Mouse (Mus musculus) forebrain, embryonic 10.5 days (tissue): ENCODE data around the gene Top3a. TPM values are rescaled to one million over a fixed set of nuclear protein-coding genes. Genes with fewer than 3 reads are reported as not detected.

Experiments
- DNase-seq: peaks from one replicate; pipeline ENCODE4 v3.0.0-alpha.2; 2017; ENCODE audit warnings: low spot score; ENCODE audit errors: extremely low spot score
- H3K27ac ChIP-seq: fragments of 300-500 bp; sonication (generic); 2 replicates; pipeline ENCODE4 v1.5.1; 2016; ENCODE audit warnings: mild to moderate bottlenecking
- H3K27me3 ChIP-seq: fragments of 300-500 bp; sonication (generic); 2 replicates; pipeline ENCODE4 v1.6.1; 2016; ENCODE audit warnings: mild to moderate bottlenecking; ENCODE audit not compliant: poor library complexity, severe bottlenecking
- H3K36me3 ChIP-seq: fragments of 300-500 bp; sonication (generic); replicated peaks from 2 replicates; pipeline ENCODE4 v1.6.1; 2016; ENCODE audit warnings: mild to moderate bottlenecking, moderate library complexity
- H3K4me1 ChIP-seq: fragments of 300-500 bp; sonication (generic); 2 replicates; pipeline ENCODE4 v1.6.1; 2016
- H3K4me3 ChIP-seq: fragments of 300-500 bp; sonication (generic); 2 replicates; pipeline ENCODE4 v1.5.1; 2016; ENCODE audit warnings: mild to moderate bottlenecking, moderate library complexity
- H3K9me3 ChIP-seq: fragments of 300-500 bp; sonication (generic); 2 replicates; pipeline ENCODE4 v1.6.1; 2016; ENCODE audit warnings: mild to moderate bottlenecking, moderate library complexity
- WGBS: fragments of 180-500 bp; shearing (Covaris S2); methylation state at CpG from one replicate; pipeline ENCODE4 v1.1.7; 2016; 5-methylcytosine and 5-hydroxymethylcytosine counted together
- polyA plus RNA-seq: library from polyadenylated mRNA; unstranded; fragments of >200 nt; fragmentation: Nextera tagmentation; extraction: Ambion mirVana; gene quantifications from 2 replicates; pipeline ENCODE4 v1.2.1, GENCODE M21; 2016

Gene Top3a
- polyA plus RNA-seq, 1 experiment from 2014 or later, result 28.3 TPM

- DNase-seq, result no peak
- WGBS, result 86% methylated on average over 2 of the region's 2 CpGs
- H3K4me1 ChIP-seq, result peaks cover 4% of the 10 kb centered on the region; the same call in 1 of the 2 replicates
These were observed 7.8 kb downstream of the Top3a start for GRCm38 (mm10) chr11:60769322-60769721.

GRCm38 (mm10) chr11:60766969-60767368 is 10.2 kb downstream of the Top3a start:
- H3K27me3 ChIP-seq, result no peaks in the 10 kb centered on the region
- peaks cover 30% of the 10 kb centered on the region for H3K36me3 ChIP-seq
- H3K4me3 ChIP-seq, result no peak overlapping the region
- H3K4me1 ChIP-seq, result no peaks in the 10 kb centered on the region
- H3K27ac ChIP-seq, result no peak overlapping the region
- WGBS, result 88% methylated on average over 4 of the region's 4 CpGs
- no peaks in the 10 kb centered on the region; the same call in 1 of the 2 replicates for H3K9me3 ChIP-seq
- DNase-seq, result no peak

More at GRCm38 (mm10) chr11:60769322-60769721, 7.8 kb downstream of the Top3a start:
- Histone ChIP-seq H3K27ac (no peak overlapping the region), H3K27me3 (no peaks in the 10 kb centered on the region), H3K4me3 (no peak overlapping the region), H3K9me3 (no peaks in the 10 kb centered on the region; the same call in 1 of the 2 replicates), H3K36me3 (peaks cover 16% of the 10 kb centered on the region)

- Histone ChIP-seq H3K27me3 (no peaks in the 10 kb centered on the region), H3K27ac (no peak overlapping the region), H3K9me3 (no peaks in the 10 kb centered on the region; the same call in 1 of the 2 replicates), H3K4me3 (no peak overlapping the region), H3K36me3 (peaks cover 79% of the 10 kb centered on the region), H3K4me1 (no peaks in the 10 kb centered on the region)
- no peak for DNase-seq
- WGBS, result 89% methylated on average over 3 of the region's 3 CpGs
These were observed 15.5 kb downstream of the Top3a start for GRCm38 (mm10) chr11:60761681-60762080.

- DNase-seq, result no peak
- no peak overlapping the region for H3K27ac ChIP-seq
- no peaks in the 10 kb centered on the region for H3K4me1 ChIP-seq
- 95% methylated on average over 7 of the region's 7 CpGs for WGBS
- H3K9me3 ChIP-seq, result no peaks in the 10 kb centered on the region
- no peaks in the 10 kb centered on the region for H3K27me3 ChIP-seq
- H3K36me3 ChIP-seq, result peaks cover 97% of the 10 kb centered on the region
- H3K4me3 ChIP-seq, result no peak overlapping the region
These were observed 21.6 kb downstream of the Top3a start for GRCm38 (mm10) chr11:60755570-60755969.

GRCm38 (mm10) chr11:60740321-60740720 is 36.8 kb downstream of the Top3a start:
- no peak for DNase-seq
- H3K27ac ChIP-seq, result no peak overlapping the region
- no peaks in the 10 kb centered on the region for H3K27me3 ChIP-seq
- H3K36me3 ChIP-seq, result peaks cover 74% of the 10 kb centered on the region
- no peaks in the 10 kb centered on the region for H3K4me1 ChIP-seq
- WGBS, result 94% methylated on average over 3 of the region's 3 CpGs
- no peak overlapping the region for H3K4me3 ChIP-seq
- no peaks in the 10 kb centered on the region for H3K9me3 ChIP-seq

- H3K4me1 ChIP-seq, result no peaks in the 10 kb centered on the region
- no peak for DNase-seq
- peaks cover 66% of the 10 kb centered on the region for H3K36me3 ChIP-seq
- H3K9me3 ChIP-seq, result no peaks in the 10 kb centered on the region
- H3K27me3 ChIP-seq, result no peaks in the 10 kb centered on the region
- no peak overlapping the region for H3K27ac ChIP-seq
- no peak overlapping the region for H3K4me3 ChIP-seq
These were observed 39.7 kb downstream of the Top3a start for GRCm38 (mm10) chr11:60737450-60737849.

GRCm38 (mm10) chr11:60736491-60736890 is 40.7 kb downstream of the Top3a start:
- 84% methylated on average over 3 of the region's 3 CpGs for WGBS
- Histone ChIP-seq H3K4me3 (no peak overlapping the region), H3K9me3 (no peaks in the 10 kb centered on the region), H3K27me3 (no peaks in the 10 kb centered on the region), H3K36me3 (peaks cover 64% of the 10 kb centered on the region), H3K27ac (no peak overlapping the region), H3K4me1 (no peaks in the 10 kb centered on the region)
- DNase-seq, result no peak

GRCm38 (mm10) chr11:60735191-60735590 is 42.0 kb downstream of the Top3a start:
- no peak overlapping the region for H3K4me3 ChIP-seq
- DNase-seq, result no peak
- H3K27ac ChIP-seq, result no peak overlapping the region
- 86% methylated on average over 5 of the region's 5 CpGs for WGBS
- H3K27me3 ChIP-seq, result no peaks in the 10 kb centered on the region
- H3K36me3 ChIP-seq, result peaks cover 62% of the 10 kb centered on the region
- no peaks in the 10 kb centered on the region for H3K4me1 ChIP-seq
- H3K9me3 ChIP-seq, result no peaks in the 10 kb centered on the region

GRCm38 (mm10) chr11:60734206-60734605 is 43.0 kb downstream of the Top3a start:
- no peaks in the 10 kb centered on the region for H3K9me3 ChIP-seq
- no peak overlapping the region for H3K4me3 ChIP-seq
- WGBS, result 82% methylated on average over 2 of the region's 2 CpGs
- DNase-seq, result no peak
- H3K27me3 ChIP-seq, result no peaks in the 10 kb centered on the region
- H3K36me3 ChIP-seq, result peaks cover 52% of the 10 kb centered on the region
- no peak overlapping the region for H3K27ac ChIP-seq
- H3K4me1 ChIP-seq, result peaks cover 3% of the 10 kb centered on the region

GRCm38 (mm10) chr11:60731251-60731650 is 45.9 kb downstream of the Top3a start:
- H3K27ac ChIP-seq, result no peak overlapping the region
- peaks cover 32% of the 10 kb centered on the region for H3K4me1 ChIP-seq
- H3K4me3 ChIP-seq, result no peak overlapping the region
- H3K36me3 ChIP-seq, result peaks cover 39% of the 10 kb centered on the region
- no peak for DNase-seq
- no peaks in the 10 kb centered on the region for H3K27me3 ChIP-seq
- whole genome bisulfite sequencing, result 92% methylated on average over 14 of the region's 14 CpGs
- H3K9me3 ChIP-seq, result no peaks in the 10 kb centered on the region

GRCm38 (mm10) chr11:60730169-60730568 is 47.0 kb downstream of the Top3a start:
- DNase-seq, result no peak
- no peaks in the 10 kb centered on the region for H3K27me3 ChIP-seq
- H3K9me3 ChIP-seq, result no peaks in the 10 kb centered on the region
- no peak overlapping the region for H3K4me3 ChIP-seq
- WGBS, result 85% methylated on average over 9 of the region's 9 CpGs
- H3K4me1 ChIP-seq, result peaks cover 36% of the 10 kb centered on the region
- peaks cover 40% of the 10 kb centered on the region for H3K36me3 ChIP-seq
- no peak overlapping the region for H3K27ac ChIP-seq

- Histone ChIP-seq H3K36me3 (peaks cover 47% of the 10 kb centered on the region), H3K4me1 (peaks cover 36% of the 10 kb centered on the region), H3K27me3 (no peaks in the 10 kb centered on the region), H3K9me3 (no peaks in the 10 kb centered on the region), H3K27ac (0 out of 2 replicates have a peak overlapping the region, but pooled peaks have one; percentile 92), H3K4me3 (peak overlapping the region; percentile 91)
- WGBS, result 80% methylated on average over 6 of the region's 6 CpGs
- DNase-seq, result no peak
These were observed 47.9 kb downstream of the Top3a start for GRCm38 (mm10) chr11:60729217-60729641.

GRCm38 (mm10) chr11:60728260-60728761 is 48.9 kb downstream of the Top3a start, which contains the start of gene Mief2:
Gene Mief2 (plus strand): TSS chr11:60728398.
- Histone ChIP-seq H3K4me1 (peaks cover 36% of the 10 kb centered on the region), H3K36me3 (peaks cover 47% of the 10 kb centered on the region), H3K4me3 (peak within 1 kb of the TSS; percentile 91), H3K27me3 (no peaks in the 10 kb centered on the region), H3K9me3 (no peaks in the 10 kb centered on the region), H3K27ac (peak within 1 kb of the TSS; percentile 92)
- 0% methylated on average over 44 of the region's 44 CpGs for WGBS
- DNase-seq, result peak; percentile 93
